Mouse (Mus musculus): Measurements from ENCODE around the gene Trp53. TPM values are rescaled to one million over a fixed set of nuclear protein-coding genes. Genes with fewer than 3 reads are reported as not detected.

Trp53 gene
- total RNA-seq, 2 experiments from 2014 or later: 28.5 to 32.3 TPM

DNA sequence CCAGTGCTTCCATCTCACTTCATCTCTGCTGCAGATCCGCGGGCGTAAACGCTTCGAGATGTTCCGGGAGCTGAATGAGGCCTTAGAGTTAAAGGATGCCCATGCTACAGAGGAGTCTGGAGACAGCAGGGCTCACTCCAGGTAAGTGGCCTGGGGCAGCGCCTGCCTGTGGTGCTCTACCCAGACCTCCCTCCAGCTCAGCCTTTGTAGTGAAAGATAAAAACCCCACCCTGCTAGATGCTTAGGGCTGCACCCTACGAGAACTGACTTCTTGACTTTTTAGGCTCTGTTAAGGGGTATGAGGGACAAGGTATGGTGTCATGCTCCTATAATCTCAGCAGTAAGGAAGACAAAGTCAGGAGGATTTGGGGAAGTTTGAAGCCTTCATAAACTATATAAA, 10.5 kb downstream of the Trp53 start:
- Histone ChIP-seq H3K4me3 (no peak overlapping the region), H3K27ac (peak overlapping the region; percentile 79)
- no peak for TF ChIP-seq CTCF (conservative IDR thresholded peaks at IDR 0.05)
- DNase-seq (ENCODE audit: low spot score in 2 of 2): no peak

DNA sequence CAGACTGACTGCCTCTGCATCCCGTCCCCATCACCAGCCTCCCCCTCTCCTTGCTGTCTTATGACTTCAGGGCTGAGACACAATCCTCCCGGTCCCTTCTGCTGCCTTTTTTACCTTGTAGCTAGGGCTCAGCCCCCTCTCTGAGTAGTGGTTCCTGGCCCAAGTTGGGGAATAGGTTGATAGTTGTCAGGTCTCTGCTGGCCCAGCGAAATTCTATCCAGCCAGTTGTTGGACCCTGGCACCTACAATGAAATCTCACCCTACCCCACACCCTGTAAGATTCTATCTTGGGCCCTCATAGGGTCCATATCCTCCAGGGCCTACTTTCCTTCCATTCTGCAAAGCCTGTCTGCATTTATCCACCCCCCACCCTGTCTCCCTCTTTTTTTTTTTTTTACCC, 11.3 kb downstream of the Trp53 start:
- DNase-seq (ENCODE audit: low spot score in 2 of 2): no peak
- no peak overlapping the region for H3K4me3 ChIP-seq
- peak overlapping the region; percentile 79 for H3K27ac ChIP-seq
- no peak for TF ChIP-seq CTCF (conservative IDR thresholded peaks at IDR 0.05)

DNA sequence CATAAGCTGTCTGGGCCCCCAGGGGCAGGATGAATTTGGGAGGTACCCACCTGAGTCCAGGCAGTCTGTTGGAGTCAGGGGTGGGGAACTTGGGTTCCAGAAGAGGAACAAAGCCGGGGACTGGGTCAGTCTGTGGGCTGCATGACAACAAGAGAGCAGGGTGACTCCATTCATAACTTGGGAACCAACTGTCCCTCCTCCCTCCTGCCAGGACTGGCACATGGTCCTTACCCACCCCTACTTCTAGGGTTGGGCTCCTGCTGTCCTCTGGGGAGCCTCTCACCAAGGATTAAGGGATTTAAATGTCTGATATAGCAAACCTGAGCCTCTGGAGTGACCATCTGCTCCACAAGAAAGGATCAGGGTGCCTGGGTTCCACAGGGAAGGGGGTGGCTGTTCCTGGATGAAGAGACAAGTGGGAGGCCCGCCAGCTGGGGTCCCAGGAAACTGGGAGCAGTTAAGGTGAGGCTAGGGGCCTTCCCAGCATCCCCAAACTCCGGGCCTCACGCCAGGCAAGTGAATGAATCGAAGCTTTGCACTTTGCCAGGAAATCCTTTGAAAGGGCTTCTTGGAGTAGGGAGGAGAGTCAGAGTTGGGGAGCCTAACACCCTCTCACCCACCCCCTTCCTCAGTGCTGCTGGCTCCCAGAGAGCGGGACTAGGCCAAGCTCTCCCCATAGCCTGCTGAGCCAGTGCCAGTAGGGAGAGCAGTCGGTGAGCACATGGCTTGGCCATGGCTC, 11.9 kb downstream of the Trp53 start:
- peak; percentile 68 to 84 for DNase-seq (ENCODE audit: low spot score in 2 of 2)
- TF ChIP-seq CTCF (conservative IDR thresholded peaks at IDR 0.05): no peak
- Histone ChIP-seq H3K27ac (peak overlapping the region; percentile 79), H3K4me3 (no peak overlapping the region)

DNA sequence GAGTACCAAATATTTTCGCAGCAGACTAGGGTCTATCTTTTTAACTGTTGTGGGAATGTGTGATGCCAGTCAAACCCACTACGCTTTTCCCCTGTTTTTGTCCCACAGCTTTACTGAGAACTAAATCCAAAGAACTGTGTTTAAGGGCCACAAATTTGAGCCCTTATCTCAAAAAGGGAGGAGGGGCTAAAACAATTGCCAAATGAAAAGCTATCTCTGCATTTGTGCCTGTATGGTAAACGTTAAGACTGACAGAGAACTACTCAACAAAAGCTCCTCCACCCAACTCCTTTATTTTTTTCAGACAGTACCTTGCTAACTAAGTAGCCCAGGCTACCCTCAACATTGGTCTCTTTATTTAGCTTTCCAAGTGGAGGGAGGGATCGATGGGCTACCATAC, 12.6 kb downstream of the Trp53 start:
- Histone ChIP-seq H3K27ac (peak overlapping the region; percentile 79), H3K4me3 (no peak overlapping the region)
- no peak for DNase-seq (ENCODE audit: low spot score in 2 of 2)
- no peak for TF ChIP-seq CTCF (conservative IDR thresholded peaks at IDR 0.05)

DNA sequence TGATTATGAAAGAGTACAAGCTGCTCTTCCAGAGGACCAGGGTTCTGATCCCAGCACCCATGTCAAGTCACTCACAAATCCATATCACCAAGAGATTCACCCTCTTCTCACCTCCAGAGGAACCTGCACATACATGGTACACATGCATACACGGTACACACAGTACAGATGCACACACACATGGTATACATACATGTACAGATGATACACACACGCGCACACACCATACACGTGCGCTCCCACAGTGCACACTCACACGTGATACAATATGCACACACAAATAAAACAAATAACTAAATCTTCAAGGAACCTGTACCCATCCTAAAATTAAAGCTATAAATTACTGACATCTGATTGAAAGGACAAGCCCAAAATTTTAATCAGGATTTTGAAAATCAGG, 14.7 kb downstream of the Trp53 start:
- no peak overlapping the region for H3K27ac ChIP-seq
- no peak overlapping the region for H3K4me3 ChIP-seq
- no peak for DNase-seq (ENCODE audit: low spot score in 2 of 2)
- no peak for TF ChIP-seq CTCF (conservative IDR thresholded peaks at IDR 0.05)

DNA sequence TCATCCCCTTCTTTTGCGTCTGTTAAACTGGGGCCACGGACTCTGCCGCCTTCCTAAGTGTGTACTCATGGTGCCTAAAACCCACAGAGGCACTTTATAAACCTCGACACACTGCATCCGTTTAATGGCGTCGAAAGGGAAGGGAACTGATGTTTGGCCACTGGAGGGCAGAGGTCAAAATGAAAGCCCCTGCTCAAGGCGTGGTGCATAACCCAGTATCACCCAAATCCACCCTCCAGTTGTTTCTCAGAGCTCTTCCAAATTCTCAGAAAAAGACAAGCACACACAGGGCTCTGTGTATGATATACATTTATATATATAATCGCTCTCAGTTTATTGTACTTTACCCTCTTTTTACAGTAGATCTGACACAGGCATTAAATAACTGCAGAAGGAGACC, 19.3 kb downstream of the Trp53 start:
- DNase-seq (ENCODE audit: low spot score in 2 of 2): no peak
- Histone ChIP-seq H3K4me3 (peak overlapping the region; percentile 24; the same call in 1 of the 2 replicates), H3K27ac (peak overlapping the region; percentile 78)
- peak; percentile 12; the same call in 1 of the 2 replicates for TF ChIP-seq CTCF (conservative IDR thresholded peaks at IDR 0.05)

DNA sequence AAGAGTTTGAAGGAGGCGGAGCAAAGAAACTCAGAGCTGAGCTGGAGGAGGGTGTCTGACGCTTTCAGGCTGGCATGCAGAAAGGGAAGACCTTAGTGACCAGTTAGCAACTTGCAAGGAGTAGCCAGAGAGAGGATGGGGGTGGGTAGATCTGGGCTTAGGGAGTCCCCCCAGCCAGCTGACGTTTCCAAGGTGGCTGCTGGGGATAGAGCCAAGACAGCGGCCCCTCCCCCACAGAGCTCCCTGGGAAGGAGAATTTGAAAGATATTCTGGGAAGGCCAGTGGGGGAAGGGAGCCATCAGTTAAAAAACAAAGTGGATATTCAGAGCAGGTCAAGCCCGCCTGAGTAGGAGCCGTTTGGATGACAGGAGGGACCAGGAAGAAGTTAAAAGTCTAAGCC, 19.9 kb downstream of the Trp53 start:
- no peak for TF ChIP-seq CTCF (conservative IDR thresholded peaks at IDR 0.05)
- Histone ChIP-seq H3K4me3 (peak overlapping the region; percentile 24; the same call in 1 of the 2 replicates), H3K27ac (peak overlapping the region; percentile 78)
- DNase-seq (ENCODE audit: low spot score in 2 of 2): peak; percentile 72 to 83

DNA sequence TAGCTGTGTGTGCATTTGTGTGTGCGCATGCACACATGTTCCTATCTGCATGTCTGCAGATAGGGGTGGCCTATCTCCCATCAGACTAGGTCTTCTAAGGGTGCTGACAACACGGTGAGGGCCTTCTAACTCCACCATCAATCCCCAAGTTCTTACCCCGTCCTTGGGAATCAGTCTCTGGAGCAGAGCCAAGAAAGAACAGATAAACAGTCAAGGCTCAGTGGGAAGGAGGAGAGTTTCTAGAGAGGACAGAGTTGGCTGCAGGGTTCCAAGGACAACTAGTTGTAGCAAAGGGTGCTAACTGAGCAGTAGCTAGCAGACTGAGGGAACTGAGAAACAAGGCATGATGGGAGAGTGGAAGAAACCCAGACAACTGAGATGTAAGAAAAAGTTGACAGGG, 21.6 kb downstream of the Trp53 start:
- H3K4me3 ChIP-seq: no peak overlapping the region; the same call in 1 of the 2 replicates
- peak overlapping the region; percentile 77; the same call in 1 of the 2 replicates for H3K27ac ChIP-seq
- no peak for DNase-seq (ENCODE audit: low spot score in 2 of 2)
- no peak for TF ChIP-seq CTCF (conservative IDR thresholded peaks at IDR 0.05)

DNA sequence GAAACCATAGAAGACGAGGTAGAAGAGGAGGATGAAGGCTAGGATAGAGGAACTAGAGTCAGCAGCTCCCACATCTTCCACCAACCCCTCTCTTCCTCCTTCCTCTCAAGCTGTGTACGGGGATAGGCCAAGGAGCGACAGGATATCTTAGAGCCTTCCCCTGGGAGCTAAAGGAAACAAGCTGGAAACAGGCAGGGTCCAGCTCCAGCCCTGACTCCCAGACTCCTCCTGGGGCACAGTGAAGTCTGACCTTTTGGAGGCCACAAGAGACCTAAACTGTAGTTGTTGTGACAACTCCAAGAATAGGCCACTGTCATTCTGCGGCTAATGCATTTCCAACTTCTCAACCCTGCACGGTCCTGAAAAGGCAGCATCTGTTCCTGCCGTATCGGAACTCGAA, 23.4 kb downstream of the Trp53 start:
- Histone ChIP-seq H3K27ac (peak overlapping the region; percentile 95), H3K4me3 (peak overlapping the region; percentile 88)
- no peak for TF ChIP-seq CTCF (conservative IDR thresholded peaks at IDR 0.05)
- DNase-seq (ENCODE audit: low spot score in 2 of 2): no peak

DNA sequence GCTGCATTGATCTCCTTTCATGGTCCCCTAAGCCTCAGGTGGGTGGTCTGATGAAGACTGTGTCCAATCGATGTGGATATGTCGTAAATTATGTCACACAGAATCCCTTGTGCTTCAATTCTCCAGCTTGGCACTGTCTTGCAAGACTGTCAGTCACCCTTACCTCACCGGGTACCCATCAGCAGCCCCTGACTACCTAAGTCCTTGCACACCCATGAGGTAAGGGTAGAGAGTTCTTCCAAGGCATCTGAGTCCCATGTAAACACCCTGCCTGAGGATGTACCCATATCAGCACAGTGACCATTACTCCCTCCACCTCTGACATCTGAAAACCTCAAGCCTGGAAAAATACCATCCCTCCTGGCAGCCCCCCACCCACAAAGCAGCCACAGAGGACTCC, 24.2 kb downstream of the Trp53 start:
- peak overlapping the region; percentile 88 for H3K4me3 ChIP-seq
- TF ChIP-seq CTCF (conservative IDR thresholded peaks at IDR 0.05): no peak
- DNase-seq (ENCODE audit: low spot score in 2 of 2): no peak
- H3K27ac ChIP-seq: peak overlapping the region; percentile 95

DNA sequence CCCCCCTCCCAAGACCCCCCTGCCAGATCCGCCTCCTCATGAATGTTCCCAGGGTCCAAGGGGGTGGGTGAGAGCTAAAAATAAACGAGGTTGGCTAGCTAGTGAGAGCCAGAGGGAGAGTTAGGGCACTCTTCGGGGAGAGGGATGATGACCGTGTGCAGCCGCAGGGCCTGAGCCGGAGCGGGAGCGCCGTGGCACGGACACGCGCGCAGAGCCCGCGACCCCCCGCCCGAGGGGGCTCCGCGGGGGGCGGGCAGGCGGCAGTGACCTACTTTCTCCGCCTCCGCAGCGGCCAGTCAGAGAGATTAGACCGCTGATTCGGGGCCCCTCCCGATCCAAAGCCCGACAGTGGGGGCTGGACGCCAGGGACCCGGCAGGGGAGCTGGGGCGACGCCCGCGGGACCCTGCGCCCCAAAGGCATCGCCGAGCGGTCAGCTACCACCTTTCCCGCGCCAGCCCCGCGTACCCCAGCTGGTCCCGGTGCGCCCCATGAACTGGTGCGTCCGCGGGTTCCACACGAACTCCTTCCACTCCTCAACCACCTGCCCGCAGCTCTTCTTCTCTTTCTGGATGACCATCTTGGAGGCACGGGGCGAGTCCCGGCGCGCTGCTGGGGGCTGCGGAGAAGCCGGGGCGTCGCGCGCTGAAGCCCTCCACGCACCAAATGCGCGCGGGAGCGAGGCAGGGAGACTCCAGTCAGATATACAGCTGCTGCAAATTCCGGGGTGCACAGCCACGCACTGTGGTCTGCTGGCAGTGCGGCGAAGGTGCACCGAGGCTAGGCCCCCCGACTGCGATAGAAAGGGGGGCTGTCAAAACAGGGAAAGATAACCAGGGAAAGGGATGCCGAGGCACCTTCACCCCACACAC, 24.9 kb downstream of the Trp53 start:
- no peak for TF ChIP-seq CTCF (conservative IDR thresholded peaks at IDR 0.05)
- DNase-seq (ENCODE audit: low spot score in 2 of 2): peak in 1 of 2 experiments; percentile 24
- peak overlapping the region; percentile 88 for H3K4me3 ChIP-seq
- H3K27ac ChIP-seq: peak overlapping the region; percentile 95

DNA sequence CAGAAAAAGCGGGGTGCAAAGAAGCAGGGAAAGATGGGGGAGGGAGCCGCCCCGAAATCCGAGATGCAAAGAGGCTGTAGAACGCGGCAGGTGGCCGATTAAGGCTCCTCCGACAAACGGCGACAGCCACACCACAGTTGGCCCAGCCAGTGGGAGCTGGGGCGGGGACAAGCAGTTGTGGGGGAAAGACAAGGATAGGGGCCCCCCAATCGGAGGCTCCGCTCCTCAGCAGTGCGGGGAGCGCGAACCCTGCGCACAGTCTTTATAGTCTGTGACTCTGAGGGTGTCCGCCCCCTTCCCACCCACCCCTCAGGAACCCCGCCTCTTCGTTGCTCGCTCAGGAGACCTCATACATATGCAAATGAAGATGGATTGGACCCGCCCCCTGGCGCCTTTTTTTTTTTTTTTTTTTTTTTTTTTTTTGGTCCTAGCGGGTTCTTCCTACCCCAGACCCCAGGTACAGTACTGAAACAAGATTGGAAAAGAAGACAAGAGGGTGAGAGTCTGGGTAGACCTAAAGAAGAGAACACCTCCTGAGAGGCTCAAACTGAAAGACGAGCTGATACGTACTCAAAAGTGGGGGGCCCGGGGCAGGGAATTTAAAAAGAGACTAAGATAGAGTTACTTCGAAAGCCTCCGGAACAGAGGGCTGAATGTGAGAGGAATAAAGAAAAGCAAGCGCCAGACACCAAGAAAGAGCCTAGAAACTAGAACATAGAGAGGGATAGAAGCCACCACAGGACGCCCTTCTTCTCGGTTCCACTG, 25.7 kb downstream of the Trp53 start, which contains the start of gene Atp1b2:
TSS of gene Atp1b2 (minus strand) at position 217 of the 765 bp plus-strand sequence.
- Histone ChIP-seq H3K27ac (peak within 1 kb of the TSS; percentile 95), H3K4me3 (peak within 1 kb of the TSS; percentile 88)
- DNase-seq (ENCODE audit: low spot score in 2 of 2): peak; percentile 84 to 85
- no peak for TF ChIP-seq CTCF (conservative IDR thresholded peaks at IDR 0.05)

DNA sequence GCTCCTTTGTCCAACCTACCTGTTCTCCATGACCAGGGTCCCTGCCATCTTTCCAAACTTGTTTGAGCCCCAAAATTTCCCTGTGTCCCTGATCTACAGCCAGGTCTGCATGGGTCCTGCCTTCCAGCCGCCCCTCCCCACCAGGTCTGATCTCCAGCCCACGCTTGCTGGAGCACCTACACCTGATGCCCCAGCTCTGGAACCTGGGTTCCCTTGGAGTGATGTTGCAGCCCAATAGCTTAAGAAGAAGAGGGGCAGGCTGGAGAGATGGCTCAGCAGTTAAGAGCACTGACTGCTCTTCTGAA, 26.3 kb downstream of the Trp53 start:
- Histone ChIP-seq H3K4me3 (no peak overlapping the region; the same call in 1 of the 2 replicates), H3K27ac (peak overlapping the region; percentile 28; the same call in 1 of the 2 replicates)
- no peak for DNase-seq (ENCODE audit: low spot score in 2 of 2)
- no peak for TF ChIP-seq CTCF (conservative IDR thresholded peaks at IDR 0.05)

Data from layer of hippocampus, adult 2 months (tissue).